Mouse (Mus musculus) embryonic facial prominence, embryonic 11.5 days (tissue): Measurements from ENCODE around the gene Mplkip. TPM values are rescaled to one million over a fixed set of nuclear protein-coding genes. Genes with fewer than 3 reads are reported as not detected.

Experiments
- ATAC-seq: fragments of 200-750 bp; cut with Nextera tagmentation; replicated peaks from 2 replicates; pipeline ENCODE4 v1.8.0; 2017; ENCODE audit warnings: low read depth; ENCODE audit not compliant: insufficient number of reproducible peaks, low FRiP score, low TSS enrichment
- DNase-seq: peaks from one replicate; pipeline ENCODE4 v3.0.0-alpha.2; 2015; ENCODE audit warnings: low spot score
- H3K27ac ChIP-seq: fragments of 300-500 bp; sonication (generic); replicated peaks from 2 replicates; pipeline ENCODE4 v1.5.1; 2014; ENCODE audit warnings: mild to moderate bottlenecking, low read depth, low read length, control low read depth
- H3K27me3 ChIP-seq: fragments of 300-500 bp; sonication (generic); 2 replicates; pipeline ENCODE4 v1.6.1; 2014; ENCODE audit warnings: mild to moderate bottlenecking, low read length, moderate library complexity, mixed read lengths; ENCODE audit not compliant: control insufficient read depth, insufficient read depth
- H3K36me3 ChIP-seq: fragments of 300-500 bp; sonication (generic); replicated peaks from 2 replicates; pipeline ENCODE4 v1.6.1; 2014; ENCODE audit warnings: low read depth, mild to moderate bottlenecking, low read length, moderate library complexity, mixed read lengths; ENCODE audit not compliant: control insufficient read depth, insufficient read depth
- H3K4me1 ChIP-seq: fragments of 300-500 bp; sonication (generic); 2 replicates; pipeline ENCODE4 v1.6.1; 2014; ENCODE audit warnings: low read length, mixed read lengths; ENCODE audit not compliant: control insufficient read depth, insufficient read depth
- H3K4me2 ChIP-seq: fragments of 300-500 bp; sonication (generic); 2 replicates; pipeline ENCODE4 v1.6.1; 2014; ENCODE audit warnings: low read depth, mild to moderate bottlenecking, control low read depth, low read length, moderate library complexity
- H3K4me3 ChIP-seq: fragments of 300-500 bp; sonication (generic); 2 replicates; pipeline ENCODE4 v1.5.1; 2014; ENCODE audit warnings: low read depth, low read length, control low read depth
- H3K9ac ChIP-seq: fragments of 300-500 bp; sonication (generic); replicated peaks from 2 replicates; pipeline ENCODE4 v1.6.1; 2014; ENCODE audit warnings: mild to moderate bottlenecking, control low read depth, low read length
- H3K9me3 ChIP-seq: fragments of 300-500 bp; sonication (generic); replicated peaks from 2 replicates; pipeline ENCODE4 v1.6.1; 2016; ENCODE audit warnings: mild to moderate bottlenecking, low read length, inconsistent platforms, mixed read lengths; ENCODE audit not compliant: control insufficient read depth
- WGBS: fragments of 180-500 bp; shearing (Covaris S2); extraction: QIAGEN DNeasy Blood & Tissue Kit; methylation state at CpG from one replicate; pipeline ENCODE4 v1.1.7; 2014; 5-methylcytosine and 5-hydroxymethylcytosine counted together
- polyA plus RNA-seq: library from polyadenylated mRNA; unstranded; fragments of >200 nt; fragmentation: Nextera tagmentation; extraction: Ambion mirVana; gene quantifications from 2 replicates; pipeline ENCODE4 v1.2.1, GENCODE M21; 2014

The Mplkip gene
- 59.1 and 63.7 TPM in 2 replicates for polyA plus RNA-seq

DNA sequence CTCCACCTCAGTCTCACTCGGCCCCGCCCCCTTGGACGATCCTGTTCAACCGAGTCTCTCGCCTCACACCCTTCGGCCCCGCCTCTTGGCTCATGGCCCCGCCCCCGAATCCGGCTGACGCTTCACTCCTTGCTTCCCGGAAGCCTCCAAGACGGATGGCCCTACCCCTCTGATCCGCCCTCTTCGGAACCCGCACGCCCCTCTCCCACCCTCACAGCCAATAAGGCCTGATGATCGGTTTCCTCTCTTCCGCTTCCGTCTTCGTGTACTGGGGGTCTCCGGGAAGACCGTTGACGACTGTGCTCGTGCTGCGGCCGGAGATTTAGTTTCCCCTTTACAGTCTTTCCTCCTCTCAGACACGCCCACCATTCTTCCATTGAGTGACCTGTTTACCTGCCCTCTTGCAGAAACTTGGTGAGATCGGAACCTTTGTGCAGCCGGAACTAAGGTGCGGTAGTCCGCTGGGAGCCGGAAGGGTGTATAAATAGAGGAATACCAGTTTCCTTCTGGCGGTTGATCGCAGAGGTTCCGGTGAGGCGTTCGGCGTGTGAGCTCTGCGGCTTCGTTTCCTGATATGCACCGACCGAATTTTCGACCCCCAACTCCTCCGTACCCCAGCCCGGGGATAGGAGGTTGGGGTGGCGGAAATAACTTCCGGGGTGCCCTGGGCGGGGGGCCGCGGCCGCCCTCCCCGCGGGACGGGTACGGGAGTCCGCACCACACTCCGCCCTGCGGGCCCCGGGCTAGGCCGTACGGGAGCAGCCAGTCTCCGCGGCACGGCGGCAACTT, at the start of gene Mplkip, which contains the start of gene Sugct:
Gene Mplkip (plus strand): TSS at position 282 of the 789 bp plus-strand sequence.
Gene Sugct (minus strand): TSS at position 643 of the 789 bp plus-strand sequence.
- Histone ChIP-seq H3K9ac (peak within 1 kb of the TSS; percentile 85), H3K9me3 (no peaks in the 10 kb centered on the region), H3K36me3 (no peaks in the 10 kb centered on the region), H3K27ac (peak within 1 kb of the TSS; percentile 57), H3K4me2 (peak within 1 kb of the TSS; percentile 60), H3K27me3 (no peaks in the 10 kb centered on the region), H3K4me3 (peak within 1 kb of the TSS; percentile 84), H3K4me1 (no peaks in the 10 kb centered on the region)
- under 1% methylated on average over 64 of the region's 66 CpGs for WGBS
- ATAC-seq (peak; percentile 100), DNase-seq (peak; percentile 100)

- no peaks in the 10 kb centered on the region for H3K9me3 ChIP-seq
- H3K4me2 ChIP-seq, result no peak overlapping the region
- H3K4me1 ChIP-seq, result no peaks in the 10 kb centered on the region
- DNase-seq (no peak), ATAC-seq (no peak)
- H3K4me3 ChIP-seq, result no peak overlapping the region
- H3K27me3 ChIP-seq, result no peaks in the 10 kb centered on the region
- WGBS, result 93% methylated on average over 1 of the region's 1 CpGs
- no peak overlapping the region for H3K9ac ChIP-seq
- H3K36me3 ChIP-seq, result no peaks in the 10 kb centered on the region
- no peak overlapping the region for H3K27ac ChIP-seq
These were observed 27.6 kb upstream of the Mplkip start for GRCm38 (mm10) chr13:17667380-17667779.

DNA sequence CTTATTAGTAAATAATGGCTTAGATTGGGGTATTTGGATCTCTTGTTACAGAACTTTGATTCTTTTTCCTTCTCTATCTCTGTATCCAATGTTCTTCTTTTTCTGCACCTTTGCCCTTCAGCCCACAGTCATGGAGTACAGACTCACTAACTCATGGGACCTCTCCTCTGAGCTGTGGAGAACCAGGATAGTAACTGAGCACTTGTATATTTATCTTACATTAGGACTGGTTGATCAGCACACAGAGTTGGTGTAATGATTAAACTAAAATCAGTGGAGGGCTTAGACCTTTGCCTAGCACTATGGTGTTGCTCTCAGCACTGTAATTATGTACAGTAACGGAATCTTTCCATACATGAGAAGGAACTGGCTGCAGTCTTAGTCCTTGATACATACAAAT, 23.9 kb upstream of the Mplkip start:
- no peaks in the 10 kb centered on the region for H3K27me3 ChIP-seq
- H3K36me3 ChIP-seq, result no peaks in the 10 kb centered on the region
- H3K4me1 ChIP-seq, result no peaks in the 10 kb centered on the region
- H3K27ac ChIP-seq, result no peak overlapping the region
- DNase-seq (no peak), ATAC-seq (no peak)
- no peak overlapping the region for H3K4me2 ChIP-seq
- no peak overlapping the region for H3K4me3 ChIP-seq
- no peak overlapping the region for H3K9ac ChIP-seq
- WGBS, result 69% methylated on average over 1 of the region's 1 CpGs
- H3K9me3 ChIP-seq, result no peaks in the 10 kb centered on the region

DNA sequence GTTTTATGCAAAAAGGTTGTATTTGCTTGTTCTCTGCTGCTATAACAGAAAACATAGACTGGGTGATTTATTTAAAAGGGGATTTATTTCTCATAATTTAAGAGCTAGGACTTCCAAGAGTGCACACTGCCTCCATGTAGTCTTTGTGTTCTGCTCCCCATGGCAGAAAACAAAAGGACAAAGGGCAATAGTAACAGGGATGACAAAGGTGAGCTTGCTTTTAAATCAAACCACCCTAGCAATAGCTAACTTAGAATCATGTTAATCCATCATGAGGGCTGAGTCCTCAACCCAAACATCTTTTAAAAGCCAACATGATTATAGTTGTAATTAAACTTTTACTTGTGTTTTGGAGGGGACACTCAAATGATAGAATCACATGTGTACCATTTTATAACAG, 5.5 kb upstream of the Mplkip start:
- Histone ChIP-seq H3K36me3 (no peaks in the 10 kb centered on the region), H3K9me3 (no peaks in the 10 kb centered on the region), H3K9ac (no peak overlapping the region), H3K27ac (no peak overlapping the region), H3K4me2 (no peak overlapping the region), H3K4me3 (no peak overlapping the region), H3K4me1 (no peaks in the 10 kb centered on the region), H3K27me3 (no peaks in the 10 kb centered on the region)
- no peak for DNase-seq
- ATAC-seq, result no peak

GRCm38 (mm10) chr13:17690686-17691085, 4.3 kb upstream of the Mplkip start:
- DNase-seq (no peak), ATAC-seq (no peak)
- Histone ChIP-seq H3K4me3 (no peak overlapping the region), H3K4me2 (no peak overlapping the region), H3K9ac (no peak overlapping the region), H3K36me3 (no peaks in the 10 kb centered on the region), H3K4me1 (no peaks in the 10 kb centered on the region), H3K27me3 (no peaks in the 10 kb centered on the region), H3K9me3 (no peaks in the 10 kb centered on the region), H3K27ac (no peak overlapping the region)

GRCm38 (mm10) chr13:17691436-17691835, 3.6 kb upstream of the Mplkip start:
- WGBS, result 74% methylated on average over 1 of the region's 1 CpGs
- no peak for ATAC-seq
- Histone ChIP-seq H3K36me3 (no peaks in the 10 kb centered on the region), H3K9ac (no peak overlapping the region), H3K27me3 (no peaks in the 10 kb centered on the region), H3K4me2 (no peak overlapping the region), H3K27ac (no peak overlapping the region), H3K4me1 (no peaks in the 10 kb centered on the region), H3K4me3 (no peak overlapping the region), H3K9me3 (no peaks in the 10 kb centered on the region)
- DNase-seq, result no peak

DNA sequence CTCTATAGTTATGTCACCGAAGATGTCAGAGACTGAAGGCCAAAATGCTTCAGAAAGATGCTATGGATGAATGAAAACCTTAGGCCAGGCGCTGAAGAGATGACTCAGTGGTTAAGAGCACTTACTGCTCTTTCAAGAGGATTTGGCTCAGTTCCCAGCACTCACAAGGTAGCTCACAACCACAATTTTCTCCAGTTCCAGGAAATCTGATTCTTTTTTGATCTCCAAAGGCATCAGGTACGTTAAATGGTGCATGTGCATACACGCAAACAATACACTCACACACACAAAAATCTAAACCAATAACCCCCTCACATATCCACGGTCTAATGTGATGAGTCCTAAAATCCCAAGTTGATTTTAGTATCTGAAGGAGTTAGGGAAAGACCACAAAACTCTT, 1.2 kb upstream of the Mplkip start:
- Histone ChIP-seq H3K9me3 (no peaks in the 10 kb centered on the region), H3K36me3 (no peaks in the 10 kb centered on the region), H3K4me2 (no peak overlapping the region), H3K27ac (no peak overlapping the region), H3K9ac (no peak overlapping the region), H3K4me1 (no peaks in the 10 kb centered on the region), H3K4me3 (no peak overlapping the region), H3K27me3 (no peaks in the 10 kb centered on the region)
- no peak for ATAC-seq
- DNase-seq, result no peak
- 78% methylated on average over 5 of the region's 5 CpGs for WGBS

GRCm38 (mm10) chr13:17694414-17694813, 578 bp upstream of the Mplkip start:
- H3K27ac ChIP-seq, result no peak overlapping the region
- H3K4me1 ChIP-seq, result no peaks in the 10 kb centered on the region
- peak overlapping the region; percentile 84 for H3K4me3 ChIP-seq
- peak overlapping the region; percentile 67 for H3K9ac ChIP-seq
- no peaks in the 10 kb centered on the region for H3K27me3 ChIP-seq
- peak; percentile 58 for DNase-seq
- WGBS, result 1% methylated on average over 19 of the region's 25 CpGs
- no peaks in the 10 kb centered on the region for H3K36me3 ChIP-seq
- ATAC-seq, result peak; percentile 84
- H3K9me3 ChIP-seq, result no peaks in the 10 kb centered on the region
- peak overlapping the region; percentile 60 for H3K4me2 ChIP-seq
